In the genomic region with DNA sequence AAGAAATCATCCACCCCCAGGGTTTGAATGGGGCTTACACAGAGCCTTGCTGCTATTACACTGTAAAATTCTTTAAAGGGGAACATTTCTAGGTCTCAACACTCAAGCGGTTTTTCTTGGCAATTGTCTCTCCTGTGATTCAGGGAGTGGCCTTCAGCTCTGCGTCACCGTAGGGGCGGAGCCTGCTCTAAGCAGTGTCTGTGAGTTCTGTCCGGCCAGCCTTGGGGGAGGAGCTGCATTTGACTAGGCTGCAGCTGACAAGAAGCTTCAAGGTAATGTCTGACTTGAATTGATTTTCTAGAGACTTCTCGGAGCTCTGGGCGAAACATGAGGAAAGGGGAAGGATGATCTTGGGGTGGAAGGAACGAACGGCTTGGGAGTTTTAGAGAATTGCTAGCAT, we compare ENCODE assay signal across 9 mouse cellular contexts. TPM values are rescaled to one million over a fixed set of nuclear protein-coding genes. Genes with fewer than 3 reads are reported as not detected.
DNase-seq lines count a peak whose midpoint lies in the region; ATAC-seq and TF ChIP-seq lines count a peak whose summit lies in the region.
"Had no signal": no experiment of that assay in that cellular context is flagged by ENCODE, and none has a peak within 500 bp of the region (broad histone marks: within the 10 kb centered on the region; RNA-seq: fewer than 3 reads in every experiment).

No protein-coding gene starts in this region.

- no peak overlapping the region for H3K27ac ChIP-seq in forebrain, embryonic 15.5 days (replicated peaks)
- H3K27ac ChIP-seq: macrophage had no signal

- WGBS in forebrain, embryonic 15.5 days, result 42% methylated on average over 9 of the region's 9 CpGs

- no peaks in the 10 kb centered on the region for H3K4me1 ChIP-seq in forebrain, embryonic 15.5 days

- no peaks in the 10 kb centered on the region for H3K27me3 ChIP-seq in forebrain, embryonic 15.5 days

- no peak for TF ChIP-seq CTCF in brain, embryonic 14.5 days (IDR thresholded peaks at IDR 0.05; ENCODE audit: borderline replicate concordance, extremely low read depth, insufficient read depth, insufficient read length)

- H3K9ac ChIP-seq in forebrain, embryonic 15.5 days (replicated peaks), result no peak overlapping the region

- no peak overlapping the region for H3K4me3 ChIP-seq in forebrain, embryonic 15.5 days

- DNase-seq in Muller cell, postnatal 12 days (ENCODE audit: inconsistent ontology term), result peak; percentile 62
- peak; percentile 84 for DNase-seq in brain, embryonic 14.5 days (ENCODE audit: low read depth)
- DNase-seq in heart, postnatal 25 days (ENCODE audit: low spot score), result peak; percentile 23
- peak; percentile 79 to 82 for DNase-seq in kidney, postnatal 4 days
- DNase-seq in lung, postnatal 4 days, result peak; percentile 66 to 73
- peak; percentile 13 for DNase-seq in right cerebral cortex, postnatal 4 days
- no peak for DNase-seq in left cerebral cortex, postnatal 36 days (ENCODE audit: low spot score in 2 of 2)

- H3K4me2 ChIP-seq in forebrain, embryonic 15.5 days (replicated peaks), result peak overlapping the region; percentile 29

- no peaks in the 10 kb centered on the region for H3K9me3 ChIP-seq in forebrain, embryonic 15.5 days

- no peak for TF ChIP-seq POLR2A in brain, embryonic 14.5 days (IDR thresholded peaks at IDR 0.05; ENCODE audit: borderline replicate concordance, extremely low read depth, insufficient read depth, insufficient read length, poor library complexity, severe bottlenecking)

- H3K36me3 ChIP-seq in forebrain, embryonic 15.5 days, result no peaks in the 10 kb centered on the region

- peak; percentile 88 for ATAC-seq in forebrain, embryonic 15.5 days (replicated peaks)

- intact Hi-C loops in heart, postnatal 25 days (cut with DNase I), result no loop called here
- intact Hi-C loops in left cerebral cortex, postnatal 36 days (cut with DNase I), result no loop called here

RNA-seq across cellular contexts. Expression of a gene that starts 21.3 kb away (rescaled TPM):
- 3.3 and 3.7 TPM in 2 replicates for polyA plus RNA-seq in brain, embryonic 14.5 days (2012; rRNA removed)
- 7.6 and 8.3 TPM in 2 replicates for polyA plus RNA-seq in forebrain, embryonic 15.5 days (2015; fragmentation: Nextera tagmentation; extraction: Ambion mirVana)
- total RNA-seq in heart, postnatal 25 days (2021), result 1 to 10 TPM; 2.1 to 2.4 TPM
- total RNA-seq in left cerebral cortex, postnatal 36 days (2021), result 1 to 10 TPM; 2.5 to 2.7 TPM
- polyA plus RNA-seq: macrophage had no signal

RNA-seq across cellular contexts. Expression of a gene that starts 52.1 kb away (rescaled TPM):
- polyA plus RNA-seq in brain, embryonic 14.5 days (2012; rRNA removed), result not detected in 2 replicates
- polyA plus RNA-seq in forebrain, embryonic 15.5 days (2015; fragmentation: Nextera tagmentation; extraction: Ambion mirVana), result not detected in 2 replicates
- not detected for total RNA-seq in heart, postnatal 25 days (2021)
- not detected for total RNA-seq in left cerebral cortex, postnatal 36 days (2021)
- polyA plus RNA-seq: macrophage had no signal

Comparison
In these comparisons a context has a peak if more than half of its experiments do, and no peak if none do; other contexts are left out.
1. DNase-seq: peak in Muller cell, postnatal 12 days (single experiment), brain, embryonic 14.5 days (single experiment), heart, postnatal 25 days (single experiment), kidney, postnatal 4 days (2 of 2), lung, postnatal 4 days (2 of 2) and right cerebral cortex, postnatal 4 days (single experiment); none in left cerebral cortex, postnatal 36 days (0 of 2).